Mouse (Mus musculus) liver, adult 2 months (tissue): ENCODE results near the gene Sprr1a.

Experiments used
- CTCF ChIP-seq: fragments of 200-500 bp; IDR thresholded peaks from 2 replicates; pipeline ENCODE4 v1.5.1; 2011; ENCODE audit warnings: low read depth, low read length, control low read depth
- POLR2A ChIP-seq: fragments of 200-500 bp; IDR thresholded peaks from 2 replicates; pipeline ENCODE4 v1.6.1; 2011; ENCODE audit warnings: low read length, control low read depth; ENCODE audit not compliant: insufficient read depth; ENCODE audit errors: extremely low read depth

DNA sequence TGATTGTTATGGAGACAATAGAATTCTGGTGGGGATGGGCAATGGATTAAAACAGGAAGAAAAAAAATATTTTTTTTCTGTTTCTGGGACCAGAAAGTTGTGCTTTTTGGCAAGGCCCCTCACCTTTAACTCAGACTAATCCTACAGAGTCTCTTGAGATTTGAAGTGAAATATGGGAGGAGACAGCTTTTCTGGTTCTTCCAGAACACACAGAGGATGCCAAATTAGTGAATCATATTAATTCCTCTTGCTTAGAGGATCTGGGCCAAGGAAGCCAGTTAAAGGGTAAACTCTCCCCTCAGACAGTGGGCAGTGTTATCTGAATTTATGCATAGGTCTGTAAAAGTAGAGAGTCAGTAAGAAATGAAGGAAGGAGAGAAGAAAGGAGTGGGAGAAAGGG lies 18.3 kb downstream of the Sprr1a start:
- TF ChIP-seq CTCF, result no peak
- no peak for TF ChIP-seq POLR2A
